Mouse (Mus musculus) embryonic fibroblast, embryonic 13.5 days (primary cell): ENCODE measurements at regions not wholly inside any gene's neighbourhood (a gene's known extent, or its start where the extent isn't known, plus 50 kb on each side); places are given as distances from the start of the nearest gene placed in this dataset.

Experiments
- CTCF ChIP-seq: IDR thresholded peaks from 2 replicates; pipeline ENCODE4 v1.5.1; 2011; ENCODE audit warnings: mild to moderate bottlenecking, control low read depth, low read length, moderate library complexity, borderline replicate concordance; ENCODE audit not compliant: insufficient read depth
- POLR2A ChIP-seq: IDR thresholded peaks from 2 replicates; pipeline ENCODE4 v1.6.1; 2011; ENCODE audit warnings: low read depth, mild to moderate bottlenecking, control low read depth, low read length, moderate library complexity

DNA sequence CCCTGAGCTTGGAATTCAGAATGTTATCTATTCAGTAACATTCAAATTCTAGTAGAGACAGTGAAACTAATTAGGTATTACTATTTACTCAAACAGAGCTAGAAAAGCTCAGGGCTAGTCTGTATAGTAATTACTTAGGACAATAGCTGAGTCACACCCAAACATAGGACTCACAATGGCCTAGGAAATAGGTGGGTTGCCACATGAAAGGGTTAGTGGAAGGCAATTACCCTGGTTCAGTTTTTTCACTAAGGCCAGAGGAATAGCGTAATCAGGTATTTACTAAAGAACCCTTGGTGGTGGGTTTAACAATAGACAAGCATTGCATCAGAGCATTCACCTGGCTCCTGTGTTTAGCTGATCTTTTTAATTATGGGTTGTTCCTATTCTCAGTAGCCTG, 664.7 kb upstream of the Vrk2 start:
- TF ChIP-seq CTCF (no peak), POLR2A (no peak)
